8 mouse cellular contexts compared by ENCODE assay signal in the genomic region with DNA sequence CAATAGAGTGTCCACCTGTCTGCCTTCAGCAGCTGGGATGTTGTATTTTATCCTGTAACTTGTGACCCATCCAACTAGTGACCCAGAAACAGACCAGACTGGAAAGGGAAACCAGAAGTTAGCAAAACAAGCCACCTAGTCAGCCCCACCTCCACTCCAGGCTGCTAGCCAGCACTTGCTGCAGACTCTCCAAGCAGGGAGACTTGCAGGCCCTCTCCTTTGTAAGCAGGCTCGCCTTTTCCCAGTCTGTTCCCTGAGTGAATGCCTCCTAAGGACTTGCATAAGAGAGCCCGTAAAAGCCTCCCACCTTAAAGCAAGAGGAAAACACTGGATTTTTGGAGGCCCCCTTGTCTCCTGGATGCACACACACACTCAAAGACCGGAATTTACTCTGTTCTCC. TPM values are rescaled to one million over a fixed set of nuclear protein-coding genes. Genes with fewer than 3 reads are reported as not detected.
A peak's percentile ranks its signal among the peaks of the same experiment; 100 is the strongest.
DNase-seq lines count a peak whose midpoint lies in the region; ATAC-seq and TF ChIP-seq lines count a peak whose summit lies in the region.

No protein-coding gene starts in this region.

- H3K4me1 ChIP-seq in midbrain, postnatal 0 days (ENCODE audit: insufficient read depth, low read length), result no peaks in the 10 kb centered on the region
- peaks cover 37% of the 10 kb centered on the region for H3K4me1 ChIP-seq in midbrain, embryonic 10.5 days
- peaks cover 17% of the 10 kb centered on the region for H3K4me1 ChIP-seq in hindbrain, postnatal 0 days (ENCODE audit: insufficient read depth, low read length)
- peaks cover 36% of the 10 kb centered on the region for H3K4me1 ChIP-seq in liver, postnatal 0 days (ENCODE audit: insufficient read depth)

- no peak for TF ChIP-seq EP300 in liver, postnatal 0 days (IDR thresholded peaks at IDR 0.05; ENCODE audit: low read depth)

- H3K27ac ChIP-seq in midbrain, postnatal 0 days (ENCODE audit: low read depth, low read length), result peak overlapping the region; percentile 47; the same call in 1 of the 2 replicates
- no peak overlapping the region; the same call in 1 of the 2 replicates for H3K27ac ChIP-seq in midbrain, embryonic 10.5 days (replicated peaks)
- H3K27ac ChIP-seq in gastrocnemius, adult 2 months, result peak overlapping the region; percentile 80
- H3K27ac ChIP-seq in hindbrain, postnatal 0 days, result peak overlapping the region; percentile 43
- H3K27ac ChIP-seq in liver, postnatal 0 days (ENCODE audit: low read depth), result peak overlapping the region; percentile 91

- H3K4me3 ChIP-seq in midbrain, postnatal 0 days (ENCODE audit: low read depth, low read length), result no peak overlapping the region
- H3K4me3 ChIP-seq in midbrain, embryonic 10.5 days, result no peak overlapping the region
- H3K4me3 ChIP-seq in gastrocnemius, adult 2 months, result no peak overlapping the region
- H3K4me3 ChIP-seq in hindbrain, postnatal 0 days (ENCODE audit: low read length), result no peak overlapping the region
- no peak overlapping the region for H3K4me3 ChIP-seq in liver, postnatal 0 days (ENCODE audit: low read depth, low read length)

- intact Hi-C loops in gastrocnemius, adult 2 months (cut with DNase I), result no loop called here

- WGBS in midbrain, postnatal 0 days, result 62% methylated on average over 3 of the region's 3 CpGs
- WGBS in midbrain, embryonic 10.5 days, result 74% methylated on average over 3 of the region's 3 CpGs
- 46% methylated on average over 3 of the region's 3 CpGs for WGBS in hindbrain, postnatal 0 days
- WGBS in liver, postnatal 0 days (ENCODE audit: insufficient replicate concordance), result 68% methylated on average over 3 of the region's 3 CpGs

- no peaks in the 10 kb centered on the region for H3K9me3 ChIP-seq in midbrain, postnatal 0 days (ENCODE audit: low read length)
- H3K9me3 ChIP-seq in midbrain, embryonic 10.5 days (replicated peaks), result no peaks in the 10 kb centered on the region
- no peaks in the 10 kb centered on the region for H3K9me3 ChIP-seq in hindbrain, postnatal 0 days (ENCODE audit: low read length)
- no peaks in the 10 kb centered on the region for H3K9me3 ChIP-seq in liver, postnatal 0 days (ENCODE audit: low read length)

- H3K4me2 ChIP-seq in midbrain, postnatal 0 days (ENCODE audit: low read depth, low read length, poor library complexity, severe bottlenecking), result no peak overlapping the region
- H3K4me2 ChIP-seq in hindbrain, postnatal 0 days (ENCODE audit: low read depth, low read length), result no peak overlapping the region
- H3K4me2 ChIP-seq in liver, postnatal 0 days (ENCODE audit: low read depth, low read length), result no peak overlapping the region

- H3K27me3 ChIP-seq in midbrain, postnatal 0 days (ENCODE audit: insufficient read depth, low read length), result no peaks in the 10 kb centered on the region
- no peaks in the 10 kb centered on the region for H3K27me3 ChIP-seq in midbrain, embryonic 10.5 days (ENCODE audit: low read depth, poor library complexity, severe bottlenecking)
- H3K27me3 ChIP-seq in hindbrain, postnatal 0 days (ENCODE audit: insufficient read depth, low read length), result no peaks in the 10 kb centered on the region
- H3K27me3 ChIP-seq in liver, postnatal 0 days (ENCODE audit: insufficient read depth, low read length), result no peaks in the 10 kb centered on the region

- no peak overlapping the region for H3K9ac ChIP-seq in midbrain, postnatal 0 days (replicated peaks; ENCODE audit: low read length, poor library complexity, severe bottlenecking)
- H3K9ac ChIP-seq in hindbrain, postnatal 0 days (replicated peaks; ENCODE audit: low read length), result no peak overlapping the region
- no peak overlapping the region for H3K9ac ChIP-seq in liver, postnatal 0 days (replicated peaks)

- ATAC-seq in midbrain, postnatal 0 days (ENCODE audit: low FRiP score), result no peak
- no peak for ATAC-seq in hindbrain, postnatal 0 days
- peak; percentile 22; the same call in 1 of the 2 replicates for ATAC-seq in liver, postnatal 0 days
- ATAC-seq in cerebellum, adult (ENCODE audit: insufficient number of reproducible peaks, low FRiP score, low TSS enrichment), result no peak

- no peaks in the 10 kb centered on the region; the same call in 1 of the 2 replicates for H3K36me3 ChIP-seq in midbrain, postnatal 0 days (ENCODE audit: insufficient read depth, low read length)
- H3K36me3 ChIP-seq in midbrain, embryonic 10.5 days, result 0 out of 2 replicates have a peak, but pooled peaks cover 7% of the 10 kb centered on the region
- no peaks in the 10 kb centered on the region for H3K36me3 ChIP-seq in hindbrain, postnatal 0 days (ENCODE audit: insufficient read depth, low read length)
- H3K36me3 ChIP-seq in liver, postnatal 0 days (replicated peaks; ENCODE audit: insufficient read depth, low read length), result no peaks in the 10 kb centered on the region

- no peak for TF ChIP-seq CTCF in midbrain, postnatal 0 days (IDR thresholded peaks at IDR 0.05)
- no peak for TF ChIP-seq CTCF in gastrocnemius, adult 2 months (IDR thresholded peaks at IDR 0.05)
- no peak for TF ChIP-seq CTCF in hindbrain, postnatal 0 days (IDR thresholded peaks at IDR 0.05; ENCODE audit: low read depth)
- TF ChIP-seq CTCF in liver, postnatal 0 days (IDR thresholded peaks at IDR 0.05; ENCODE audit: low read depth), result no peak

- DNase-seq in midbrain, postnatal 0 days (ENCODE audit: low spot score), result peak; percentile 20
- no peak for DNase-seq in midbrain, embryonic 10.5 days (ENCODE audit: low spot score)
- DNase-seq in gastrocnemius, adult 2 months, result peak; percentile 85
- DNase-seq in hindbrain, postnatal 0 days (ENCODE audit: low spot score), result no peak
- no peak for DNase-seq in liver, postnatal 0 days
- peak; percentile 69 for DNase-seq in testis, postnatal 10 days (ENCODE audit: low spot score)
- DNase-seq in yolk sac, embryonic 10.5 days (ENCODE audit: low spot score), result no peak

RNA-seq across cellular contexts. Expression of gene Atp2a2, which starts 27.3 kb away (rescaled TPM):
- 202 and 210 TPM in 2 replicates for total RNA-seq in midbrain, postnatal 0 days (2014; rRNA removed)
- polyA plus RNA-seq in midbrain, postnatal 0 days (2015; fragmentation: Nextera tagmentation; extraction: Ambion mirVana), result 40.4 and 45.2 TPM in 2 replicates
- polyA plus RNA-seq in midbrain, embryonic 10.5 days (2016; fragmentation: Nextera tagmentation; extraction: Ambion mirVana), result 37.0 and 37.7 TPM in 2 replicates
- 100 to 1,000 TPM; 387 to 963 TPM for total RNA-seq in gastrocnemius, adult 2 months (2021)
- total RNA-seq in hindbrain, postnatal 0 days (2014; rRNA removed), result 200 and 204 TPM in 2 replicates
- 46.2 and 47.4 TPM in 2 replicates for polyA plus RNA-seq in hindbrain, postnatal 0 days (2015; fragmentation: Nextera tagmentation; extraction: Ambion mirVana)
- polyA plus RNA-seq in liver, postnatal 0 days (2015; fragmentation: Nextera tagmentation; extraction: Ambion mirVana), result 13.5 and 14.8 TPM in 2 replicates

Comparison
In these comparisons a context has a peak if more than half of its experiments do, and no peak if none do; other contexts are left out.
1. DNase-seq: peak in midbrain, postnatal 0 days (single experiment), gastrocnemius, adult 2 months (single experiment) and testis, postnatal 10 days (single experiment); none in midbrain, embryonic 10.5 days (single experiment), hindbrain, postnatal 0 days (single experiment), liver, postnatal 0 days (single experiment) and yolk sac, embryonic 10.5 days (single experiment).